Mouse (Mus musculus): ENCODE measurements around the gene Dnaic1.

Gene Dnaic1

GRCm38 (mm10) chr4:41569411-41569885 lies at the start of gene Dnaic1, which contains the start of gene Fam219a:
TSS of gene Dnaic1 (plus strand) at chr4:41569775.
TSS of gene Fam219a (minus strand) at chr4:41569538.
- DNase-seq (ENCODE audit: extremely low read depth, insufficient read length, low spot score), result peak; percentile 98

- no peak for DNase-seq (ENCODE audit: extremely low read depth, insufficient read length, low spot score)
These were observed 48.9 kb upstream of the Dnaic1 start for GRCm38 (mm10) chr4:41520641-41521040.

- DNase-seq (ENCODE audit: extremely low read depth, insufficient read length, low spot score), result no peak
These were observed 47.4 kb upstream of the Dnaic1 start for GRCm38 (mm10) chr4:41522136-41522535.

- no peak for DNase-seq (ENCODE audit: extremely low read depth, insufficient read length, low spot score)
These were observed 46.8 kb upstream of the Dnaic1 start for GRCm38 (mm10) chr4:41522788-41523187.

- DNase-seq (ENCODE audit: extremely low read depth, insufficient read length, low spot score), result no peak
These were observed 45.7 kb upstream of the Dnaic1 start for GRCm38 (mm10) chr4:41523839-41524238.

- DNase-seq (ENCODE audit: extremely low read depth, insufficient read length, low spot score), result no peak
These were observed 44.7 kb upstream of the Dnaic1 start for GRCm38 (mm10) chr4:41524829-41525228.

- DNase-seq (ENCODE audit: extremely low read depth, insufficient read length, low spot score), result no peak
These were observed 43.0 kb upstream of the Dnaic1 start for GRCm38 (mm10) chr4:41526553-41526952.

- DNase-seq (ENCODE audit: extremely low read depth, insufficient read length, low spot score), result no peak
These were observed 42.5 kb upstream of the Dnaic1 start for GRCm38 (mm10) chr4:41527076-41527475.

GRCm38 (mm10) chr4:41527996-41528395 lies 41.6 kb upstream of the Dnaic1 start:
- DNase-seq (ENCODE audit: extremely low read depth, insufficient read length, low spot score), result no peak

GRCm38 (mm10) chr4:41532420-41532819 lies 37.2 kb upstream of the Dnaic1 start:
- no peak for DNase-seq (ENCODE audit: extremely low read depth, insufficient read length, low spot score)

GRCm38 (mm10) chr4:41534866-41535265 lies 34.7 kb upstream of the Dnaic1 start:
- no peak for DNase-seq (ENCODE audit: extremely low read depth, insufficient read length, low spot score)

- DNase-seq (ENCODE audit: extremely low read depth, insufficient read length, low spot score), result no peak
These were observed 27.4 kb upstream of the Dnaic1 start for GRCm38 (mm10) chr4:41542136-41542535.

- DNase-seq (ENCODE audit: extremely low read depth, insufficient read length, low spot score), result no peak
These were observed 23.6 kb upstream of the Dnaic1 start for GRCm38 (mm10) chr4:41545985-41546384.

- DNase-seq (ENCODE audit: extremely low read depth, insufficient read length, low spot score), result no peak
These were observed 22.5 kb upstream of the Dnaic1 start for GRCm38 (mm10) chr4:41547086-41547485.

GRCm38 (mm10) chr4:41552529-41552928 lies 17.0 kb upstream of the Dnaic1 start:
- peak; percentile 37 for DNase-seq (ENCODE audit: extremely low read depth, insufficient read length, low spot score)

GRCm38 (mm10) chr4:41553116-41553515 lies 16.5 kb upstream of the Dnaic1 start:
- peak; percentile 20 for DNase-seq (ENCODE audit: extremely low read depth, insufficient read length, low spot score)

- no peak for DNase-seq (ENCODE audit: extremely low read depth, insufficient read length, low spot score)
These were observed 14.4 kb upstream of the Dnaic1 start for GRCm38 (mm10) chr4:41554994-41555663.

GRCm38 (mm10) chr4:41556311-41556953 lies 13.1 kb upstream of the Dnaic1 start:
- no peak for DNase-seq (ENCODE audit: extremely low read depth, insufficient read length, low spot score)

- no peak for DNase-seq (ENCODE audit: extremely low read depth, insufficient read length, low spot score)
These were observed 12.5 kb upstream of the Dnaic1 start for GRCm38 (mm10) chr4:41557092-41557491.

- DNase-seq (ENCODE audit: extremely low read depth, insufficient read length, low spot score), result no peak
These were observed 6.3 kb upstream of the Dnaic1 start for GRCm38 (mm10) chr4:41563297-41563696.

- DNase-seq (ENCODE audit: extremely low read depth, insufficient read length, low spot score), result no peak
These were observed 3.5 kb upstream of the Dnaic1 start for GRCm38 (mm10) chr4:41566123-41566522.

GRCm38 (mm10) chr4:41568239-41568638 lies 1.3 kb upstream of the Dnaic1 start:
- DNase-seq (ENCODE audit: extremely low read depth, insufficient read length, low spot score), result peak; percentile 32

All from 3134 (cell line).